Mouse (Mus musculus) gastrocnemius, adult 2 months (tissue): ENCODE data around the gene Tprkb. TPM values are rescaled to one million over a fixed set of nuclear protein-coding genes. Genes with fewer than 3 reads are reported as not detected.
"Not testable (repeated sequence)": the region's sequence is repeated elsewhere in the genome, so short reads cannot be mapped to it uniquely, and the experiment has no call there.

Experiments used
- DNase-seq: peaks from one replicate; pipeline ENCODE4 v3.0.0; 2022
- H3K27ac ChIP-seq: fragments of 200-600 bp; 2 replicates; pipeline ENCODE4 v1.8.1; 2022; ENCODE audit warnings: mild to moderate bottlenecking
- H3K4me3 ChIP-seq: fragments of 200-600 bp; 2 replicates; pipeline ENCODE4 v1.8.1; 2022; ENCODE audit warnings: mild to moderate bottlenecking, moderate library complexity
- CTCF ChIP-seq: fragments of 200-600 bp; IDR thresholded peaks from 2 replicates; pipeline ENCODE4 v1.8.1; 2022; ENCODE audit warnings: antibody characterized with exemption, mild to moderate bottlenecking, moderate library complexity
- intact Hi-C: fragments of 180-260 bp; cut with DNase I; formaldehyde crosslinking; loops from one replicate; pipeline ENCODE4 v1.15.1; 2025
- total RNA-seq, 2 experiments: library from RNA; stranded (reverse); gene quantifications; 2 replicates each; pipeline ENCODE4 v1.2.3; 2021

Tprkb gene
- total RNA-seq, 2 experiments from 2014 or later, result 17.0 to 18.7 TPM

DNA sequence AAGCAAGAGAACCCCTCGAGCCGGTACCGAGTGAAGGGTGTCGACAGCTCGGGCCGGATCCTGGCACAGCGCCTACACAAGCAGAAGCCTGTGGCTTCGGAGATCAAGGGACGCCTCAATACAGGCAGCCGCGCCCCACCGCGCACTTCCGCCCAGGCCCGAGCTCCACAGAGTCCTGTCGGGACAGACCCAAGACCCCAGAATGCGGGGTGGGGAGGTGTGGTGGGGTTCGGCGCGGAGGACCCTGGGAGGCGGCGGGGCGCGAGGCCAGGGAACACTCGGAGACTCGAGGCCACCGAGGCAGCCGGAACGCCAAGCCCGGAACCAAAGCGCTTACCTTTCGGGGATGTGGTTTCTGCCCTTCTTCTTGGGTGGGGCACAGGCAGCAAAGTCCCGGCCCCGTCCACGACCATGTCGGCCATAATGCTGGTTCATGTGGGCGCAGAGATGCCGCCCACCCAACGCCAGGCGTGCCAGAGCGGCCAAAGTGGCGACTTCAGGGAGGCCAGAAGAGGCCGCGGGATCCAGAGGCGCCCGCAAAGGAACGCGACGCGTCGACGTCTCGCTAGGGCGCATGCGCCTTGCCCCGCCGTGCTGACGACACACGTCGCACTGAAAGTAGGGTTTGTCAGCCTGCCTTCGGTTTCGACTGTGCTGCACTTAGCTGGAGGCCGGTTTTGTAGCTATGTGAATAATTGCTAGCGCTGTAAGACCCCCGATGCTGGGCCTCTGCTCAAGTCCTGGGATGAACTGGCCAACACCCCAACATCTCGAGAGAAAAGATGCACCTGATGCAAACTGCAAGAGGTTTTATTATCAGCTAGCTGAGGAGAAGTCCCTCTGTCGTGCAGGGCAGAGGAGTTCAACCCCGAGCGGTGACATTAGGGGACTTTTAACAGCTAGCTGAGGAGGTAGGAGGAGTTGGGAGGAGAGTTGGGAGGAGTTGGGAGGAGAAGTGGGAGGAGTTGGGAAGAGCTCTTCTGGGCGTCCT lies 49.7 kb downstream of the Tprkb start, which contains the start of gene Dusp11:
Dusp11 (minus strand) TSS at position 567 of the 991 bp plus-strand sequence.
- intact Hi-C loops, result loop anchor here (1.0 to 5.0 kb wide), 4 partner anchors 24 to 509 kb away; partner anchors contain the start of genes Cct7, Fam136a, Nat8f1 and Pradc1
- peak; percentile 95 for DNase-seq
- Histone ChIP-seq H3K27ac (peak within 1 kb of the TSS; percentile 99), H3K4me3 (peak within 1 kb of the TSS; percentile 95)
- 0 out of 2 replicates have a peak, but pooled peaks have one; percentile 0 for TF ChIP-seq CTCF

DNA sequence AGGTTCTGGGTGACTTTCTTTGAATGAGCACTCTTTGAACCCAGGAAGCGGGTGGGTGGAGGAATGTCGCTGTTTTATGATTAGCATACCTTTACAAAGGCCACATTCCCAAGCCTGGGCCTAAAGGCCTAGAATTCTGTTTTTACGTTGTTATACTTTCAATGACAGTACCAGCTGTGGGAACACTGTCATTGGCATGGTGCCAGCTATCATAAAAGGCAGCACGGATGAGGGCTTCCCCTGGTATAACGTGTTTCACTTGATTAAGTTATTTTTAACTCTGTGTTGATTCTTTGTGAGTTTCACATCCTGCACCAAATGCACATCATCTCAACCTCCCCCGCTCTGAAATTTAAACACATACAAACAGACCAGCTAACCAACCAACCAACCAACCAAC lies 54.4 kb downstream of the Tprkb start:
- H3K4me3 ChIP-seq, H3K27ac ChIP-seq, intact Hi-C loops, DNase-seq: not testable (repeated sequence)

DNA sequence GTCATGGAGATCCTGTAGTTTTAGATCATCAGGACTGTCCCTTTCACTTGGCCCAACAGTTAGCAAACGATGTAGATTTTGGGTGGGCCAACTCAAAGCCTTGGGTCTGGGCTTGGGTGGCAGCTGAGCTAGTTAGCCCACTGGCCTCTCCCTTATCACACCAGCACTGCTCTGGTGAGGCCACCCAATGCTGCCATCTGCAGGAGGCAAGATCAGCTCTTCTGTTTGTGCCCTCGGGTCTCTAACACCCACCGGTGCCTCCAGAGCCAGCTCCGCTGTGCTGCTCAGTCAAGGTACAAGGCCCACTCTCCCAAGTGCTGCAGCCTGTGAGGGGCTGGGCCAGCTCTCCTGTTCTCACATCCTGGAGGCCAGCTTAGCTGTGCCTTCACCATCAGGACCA lies 55.0 kb downstream of the Tprkb start:
- intact Hi-C loops, result no loop called here
- no peak for DNase-seq
- no peak overlapping the region for H3K4me3 ChIP-seq
- H3K27ac ChIP-seq, result no peak overlapping the region
- TF ChIP-seq CTCF, result no peak

DNA sequence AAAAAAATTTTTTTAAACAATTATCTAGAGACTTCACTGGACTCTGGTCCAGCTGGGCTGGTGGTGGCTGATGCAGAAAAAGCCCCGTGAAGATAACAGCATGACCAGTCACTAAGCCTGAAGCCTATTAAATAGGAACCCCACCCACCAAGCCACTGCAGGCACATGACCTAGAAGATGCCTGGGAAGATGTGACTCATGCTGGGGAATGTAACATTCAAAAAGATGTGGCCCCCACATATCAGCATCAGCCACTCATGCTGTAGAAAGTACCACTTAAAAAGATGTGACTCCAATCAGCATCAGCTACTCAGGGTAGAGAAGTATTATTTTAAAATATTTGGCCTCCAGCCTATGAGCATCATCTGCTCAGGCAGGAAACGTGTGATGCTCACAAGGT lies 58.2 kb downstream of the Tprkb start:
- TF ChIP-seq CTCF, result no peak
- Histone ChIP-seq H3K4me3 (no peak overlapping the region), H3K27ac (no peak overlapping the region)
- intact Hi-C loops, result no loop called here
- no peak for DNase-seq

DNA sequence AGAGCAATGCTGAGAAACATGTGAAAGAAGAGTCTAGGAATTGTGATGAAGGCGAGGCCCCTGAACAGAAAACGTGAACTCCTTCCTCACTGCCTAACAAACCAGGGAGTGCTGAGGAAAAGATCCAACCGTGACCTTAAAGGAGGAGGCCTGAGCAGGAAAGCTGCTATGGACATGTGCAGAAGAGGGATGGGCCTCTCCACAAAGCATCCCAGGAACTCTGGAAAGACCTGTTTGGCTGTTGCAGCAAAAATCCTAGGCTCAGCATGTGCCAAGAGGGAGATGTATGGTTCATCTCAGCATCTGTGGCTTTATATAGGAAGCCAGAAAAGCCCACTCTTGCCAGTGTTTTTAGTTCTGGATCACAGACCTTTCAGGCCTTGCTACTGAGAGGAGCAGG lies 61.0 kb downstream of the Tprkb start:
- intact Hi-C loops, result no loop called here
- H3K27ac ChIP-seq, result no peak overlapping the region
- no peak for DNase-seq
- no peak overlapping the region for H3K4me3 ChIP-seq
- no peak for TF ChIP-seq CTCF

DNA sequence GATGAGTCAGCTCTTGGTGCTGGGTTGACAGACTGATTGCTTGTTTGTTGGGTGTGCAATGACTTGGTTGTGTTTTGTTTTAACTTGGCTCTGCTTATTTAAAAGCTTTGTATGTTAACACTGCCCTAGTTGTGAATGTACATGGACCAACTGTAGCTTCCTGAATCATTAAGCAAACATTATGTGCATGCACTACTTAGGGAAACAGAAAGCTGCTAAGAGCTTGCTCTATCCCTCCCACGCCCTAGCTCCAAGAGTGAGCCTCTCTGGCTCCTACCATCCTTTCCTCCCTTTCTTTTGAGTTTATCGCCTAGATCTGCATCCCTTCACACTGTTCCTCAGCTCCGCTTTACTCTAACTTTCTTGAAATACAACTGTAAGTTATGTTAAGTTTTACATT lies 61.7 kb downstream of the Tprkb start:
- DNase-seq, result no peak
- Histone ChIP-seq H3K27ac (no peak overlapping the region), H3K4me3 (no peak overlapping the region)
- intact Hi-C loops, result no loop called here
- TF ChIP-seq CTCF, result no peak

DNA sequence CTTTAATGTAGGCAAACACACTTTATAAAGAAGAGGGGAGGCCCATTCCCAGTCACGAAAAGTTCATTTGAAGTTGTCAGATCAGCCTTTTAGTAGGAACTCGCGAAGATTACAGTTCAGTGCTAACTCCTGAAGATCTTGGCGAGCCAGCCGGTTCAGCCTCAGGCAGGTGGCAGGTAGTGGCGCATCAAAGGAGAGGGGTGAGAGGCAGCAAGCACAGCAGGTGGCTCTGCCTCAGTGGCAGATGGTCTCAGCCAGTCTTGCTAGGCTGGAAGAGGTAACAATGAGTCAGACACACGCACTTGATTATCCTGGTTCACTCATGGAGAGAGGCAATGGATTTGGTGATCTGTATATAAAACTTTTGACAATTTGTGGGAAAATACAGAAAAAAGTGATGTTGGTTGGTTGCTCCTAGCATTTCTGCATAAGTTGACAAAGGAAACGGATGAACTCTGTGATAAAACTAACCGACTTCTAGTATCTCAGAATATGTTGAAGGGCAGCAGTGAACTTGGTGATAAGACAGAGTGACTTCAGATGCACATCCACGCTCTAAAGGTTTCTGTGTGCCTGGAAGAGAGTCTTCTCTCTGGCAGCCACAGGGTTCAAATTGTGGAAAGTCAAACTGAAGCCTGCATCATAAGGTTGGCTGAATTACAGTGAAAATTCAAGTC lies 63.4 kb downstream of the Tprkb start:
- Histone ChIP-seq H3K27ac (no peak overlapping the region), H3K4me3 (no peak overlapping the region)
- no peak for DNase-seq
- TF ChIP-seq CTCF, result no peak
- intact Hi-C loops, result no loop called here

DNA sequence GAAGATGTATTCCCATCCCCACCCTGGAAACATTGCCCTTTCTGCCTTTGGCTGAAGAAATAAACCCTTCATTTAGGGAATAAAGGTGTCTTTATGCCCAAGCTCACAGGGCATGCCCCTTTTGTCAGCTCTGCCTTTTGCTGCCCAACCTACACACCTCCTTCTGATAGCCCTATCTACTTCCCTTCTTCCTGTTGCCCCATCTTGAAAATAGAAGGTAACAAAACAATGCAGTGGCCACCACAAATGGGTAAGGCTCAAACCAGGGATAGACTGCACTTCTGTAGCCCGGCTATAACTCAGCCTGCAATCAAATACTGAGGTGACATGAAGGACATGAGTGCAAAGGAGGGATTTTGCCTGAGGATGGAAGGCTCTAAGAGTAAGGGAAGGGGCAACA lies 64.1 kb downstream of the Tprkb start:
- intact Hi-C loops, result no loop called here
- Histone ChIP-seq H3K27ac (no peak overlapping the region), H3K4me3 (no peak overlapping the region)
- no peak for TF ChIP-seq CTCF
- DNase-seq, result no peak

DNA sequence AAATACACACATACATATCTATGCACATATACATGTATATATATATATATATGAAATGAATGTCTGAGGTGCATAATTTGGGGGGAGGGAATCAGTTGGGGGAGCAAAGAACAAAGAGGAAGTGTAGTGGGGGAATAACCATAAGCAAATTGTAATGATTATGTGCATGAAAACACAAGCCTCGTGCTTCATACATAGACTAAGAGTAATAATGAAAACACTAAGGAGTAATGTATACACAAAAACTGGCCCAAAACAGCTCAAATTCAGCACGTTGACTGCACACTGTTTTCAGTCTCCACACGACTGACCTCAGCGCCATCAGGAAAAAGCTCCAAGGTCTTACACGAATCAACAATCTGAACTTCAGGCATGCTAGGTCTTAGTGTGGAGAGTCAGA lies 64.6 kb downstream of the Tprkb start:
- intact Hi-C loops, result no loop called here
- TF ChIP-seq CTCF, result no peak
- DNase-seq, result no peak
- H3K27ac ChIP-seq, result no peak overlapping the region
- no peak overlapping the region for H3K4me3 ChIP-seq

DNA sequence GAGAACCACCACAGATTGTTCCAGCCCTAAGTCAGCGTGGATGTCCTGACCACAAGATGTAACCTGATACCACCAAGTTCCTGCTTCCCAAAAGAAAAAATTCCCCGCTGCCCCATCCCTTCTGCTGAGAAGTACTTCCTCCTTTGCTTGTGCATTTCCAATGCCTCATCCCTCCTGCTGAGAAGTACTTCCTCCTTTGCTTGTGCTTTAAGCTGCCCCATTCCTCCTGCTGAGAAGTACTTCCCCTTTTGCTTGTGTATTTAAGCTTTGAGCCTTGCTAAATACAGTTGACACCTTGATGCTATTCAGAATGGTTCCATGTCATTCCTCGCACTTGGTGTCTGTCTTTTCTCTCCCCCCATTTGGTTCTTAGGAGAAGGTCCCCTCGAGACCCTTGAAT lies 67.1 kb downstream of the Tprkb start:
- H3K4me3 ChIP-seq, H3K27ac ChIP-seq, DNase-seq, intact Hi-C loops: not testable (repeated sequence)

Other genes starting within 250 kb of the Tprkb start
- under 1 TPM in 1 of 2 experiments, not detected in 1; 0.13 TPM for gene Nat8f7, start 198.7 kb upstream of the Tprkb start, total RNA-seq
- gene Nat8f3, start 146.1 kb upstream of the Tprkb start, total RNA-seq, result not detected
- gene Nat8f6, start 90.9 kb upstream of the Tprkb start, total RNA-seq, result not detected
- not detected for gene Nat8f5, start 90.9 kb upstream of the Tprkb start, total RNA-seq
- not detected for gene Nat8, start 79.8 kb upstream of the Tprkb start, total RNA-seq
- gene Nat8f2, start 42.7 kb upstream of the Tprkb start, total RNA-seq, result not detected
- under 1 TPM; 0.15 to 0.28 TPM for gene Nat8f4, start 7.0 kb upstream of the Tprkb start, total RNA-seq
- gene Nat8f1, start 3.8 kb downstream of the Tprkb start, total RNA-seq, result 1 to 10 TPM in 1 of 2 experiments, under 1 TPM in 1; 0.97 to 2.2 TPM
- gene Dusp11, start 49.8 kb downstream of the Tprkb start, total RNA-seq, result 10 to 100 TPM; 29.2 to 36.5 TPM
- not detected for gene Figla, start 104.3 kb downstream of the Tprkb start, total RNA-seq
- under 1 TPM in 1 of 2 experiments, not detected in 1; 0.11 TPM for gene Add2, start 116.8 kb downstream of the Tprkb start, total RNA-seq